Mouse (Mus musculus) heart, embryonic 11.5 days (tissue): ENCODE data around the gene Usp47. TPM values are rescaled to one million over a fixed set of nuclear protein-coding genes. Genes with fewer than 3 reads are reported as not detected.

Experiments used
- ATAC-seq: fragments of 200-750 bp; cut with Nextera tagmentation; replicated peaks from 2 replicates; pipeline ENCODE4 v1.8.0; 2017; ENCODE audit warnings: moderate library complexity; ENCODE audit not compliant: insufficient number of reproducible peaks, low FRiP score, low TSS enrichment
- H3K27ac ChIP-seq: fragments of 300-500 bp; sonication (generic); 2 replicates; pipeline ENCODE4 v1.5.1; 2014; ENCODE audit warnings: mild to moderate bottlenecking, low read depth, low read length
- H3K27me3 ChIP-seq: fragments of 300-500 bp; sonication (generic); 2 replicates; pipeline ENCODE4 v1.6.1; 2014; ENCODE audit warnings: mild to moderate bottlenecking, low read length, mixed read lengths; ENCODE audit not compliant: control insufficient read depth, insufficient read depth
- H3K36me3 ChIP-seq: fragments of 300-500 bp; sonication (generic); 2 replicates; pipeline ENCODE4 v1.6.1; 2014; ENCODE audit warnings: mild to moderate bottlenecking, low read length, moderate library complexity, mixed read lengths; ENCODE audit not compliant: control insufficient read depth, insufficient read depth
- H3K4me1 ChIP-seq: fragments of 300-500 bp; sonication (generic); 2 replicates; pipeline ENCODE4 v1.6.1; 2014; ENCODE audit warnings: low read length; ENCODE audit not compliant: control insufficient read depth, insufficient read depth
- H3K4me2 ChIP-seq: fragments of 300-500 bp; sonication (generic); 2 replicates; pipeline ENCODE4 v1.6.1; 2014; ENCODE audit warnings: mild to moderate bottlenecking, moderate library complexity
- H3K4me3 ChIP-seq: fragments of 300-500 bp; sonication (generic); 2 replicates; pipeline ENCODE4 v1.5.1; 2014; ENCODE audit warnings: low read depth, low read length
- H3K9ac ChIP-seq: fragments of 300-500 bp; sonication (generic); 2 replicates; pipeline ENCODE4 v1.6.1; 2014; ENCODE audit warnings: mild to moderate bottlenecking, low read depth, low read length, moderate library complexity
- H3K9me3 ChIP-seq: fragments of 300-500 bp; sonication (generic); replicated peaks from 2 replicates; pipeline ENCODE4 v1.6.1; 2016; ENCODE audit warnings: low read length; ENCODE audit not compliant: control insufficient read depth
- WGBS: fragments of 180-500 bp; shearing (Covaris S2); extraction: QIAGEN DNeasy Blood & Tissue Kit; methylation state at CpG from one replicate; pipeline ENCODE4 v1.1.7; 2014; ENCODE audit not compliant: insufficient replicate concordance; 5-methylcytosine and 5-hydroxymethylcytosine counted together
- polyA plus RNA-seq: library from polyadenylated mRNA; unstranded; fragments of >200 nt; fragmentation: Nextera tagmentation; extraction: Ambion mirVana; gene quantifications from 2 replicates; pipeline ENCODE4 v1.2.1, GENCODE M21; 2014

Usp47 gene
- polyA plus RNA-seq, 1 experiment from 2014 or later, result 76.5 TPM

DNA sequence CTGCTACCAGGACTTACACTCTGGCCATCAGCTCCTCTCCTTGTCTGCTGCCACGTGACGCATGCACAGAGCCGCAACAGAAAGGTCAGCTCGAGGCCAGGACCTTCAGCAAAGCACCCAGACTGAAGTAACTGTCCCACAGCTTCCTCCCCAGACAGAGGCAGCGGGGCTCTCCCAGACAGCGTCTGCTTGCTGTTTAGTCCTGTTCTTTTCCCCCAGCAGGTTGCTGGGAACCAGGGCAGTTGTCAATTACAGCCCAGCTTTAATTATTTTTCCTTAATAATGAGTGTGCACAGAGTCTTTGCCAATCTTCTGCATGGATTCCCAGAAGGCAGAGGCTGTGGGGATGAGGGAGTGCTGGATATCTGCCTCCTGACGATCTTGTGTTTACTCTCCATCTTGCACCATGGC, 119.8 kb downstream of the Usp47 start:
- Histone ChIP-seq H3K4me1 (peaks cover 26% of the 10 kb centered on the region), H3K27me3 (no peaks in the 10 kb centered on the region), H3K4me2 (no peak overlapping the region), H3K27ac (peak overlapping the region; percentile 50), H3K9ac (peak overlapping the region; percentile 34; the same call in 1 of the 2 replicates), H3K36me3 (0 out of 2 replicates have a peak, but pooled peaks cover 2% of the 10 kb centered on the region), H3K4me3 (no peak overlapping the region), H3K9me3 (no peaks in the 10 kb centered on the region)
- WGBS, result 20% methylated on average over 7 of the region's 7 CpGs
- ATAC-seq, result no peak

DNA sequence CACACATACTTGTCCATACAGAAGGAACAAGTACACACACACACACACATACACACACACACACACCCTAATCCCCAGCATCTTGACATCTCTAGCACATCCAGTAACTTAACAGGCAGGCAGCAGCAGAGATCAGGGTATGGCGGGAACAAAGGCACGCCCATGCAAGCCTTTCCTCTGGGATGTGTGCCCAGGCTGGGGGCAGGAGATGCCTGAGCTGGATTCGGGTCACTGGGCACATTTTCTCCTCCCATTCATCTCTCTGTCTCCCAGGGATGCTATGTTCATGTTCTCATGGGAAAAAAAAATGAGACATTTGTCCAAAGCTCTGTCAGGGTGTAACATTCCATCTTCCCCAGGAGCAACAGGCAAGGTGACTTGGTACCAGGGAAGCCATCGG, 120.7 kb downstream of the Usp47 start:
- WGBS, result 81% methylated on average over 4 of the region's 4 CpGs

DNA sequence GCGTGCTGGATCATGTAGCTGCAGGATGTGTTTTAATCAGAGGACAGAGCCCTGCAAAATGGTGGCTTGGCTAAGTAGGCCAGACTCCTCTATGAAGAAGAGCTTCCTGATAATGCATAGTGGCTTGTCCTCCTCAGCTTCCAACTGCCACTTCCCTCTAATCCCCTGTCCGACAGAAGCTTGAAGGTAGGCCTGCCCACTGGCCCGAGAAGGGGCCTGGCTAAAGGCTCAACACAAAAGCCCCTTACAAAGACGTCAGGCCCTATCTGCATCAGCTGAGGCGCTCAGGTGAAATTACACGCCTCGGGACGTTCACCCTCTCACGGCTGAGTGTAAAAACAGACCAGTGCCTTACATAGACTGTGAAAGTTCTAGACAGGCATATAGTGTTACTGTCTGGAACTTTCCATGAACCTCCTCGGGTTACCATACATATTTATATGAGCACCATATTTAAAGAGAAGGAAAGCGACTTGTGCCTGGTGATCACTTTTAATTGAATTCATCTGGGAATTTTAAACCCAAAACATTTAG, 121.4 kb downstream of the Usp47 start:
- Histone ChIP-seq H3K4me3 (no peak overlapping the region), H3K9ac (no peak overlapping the region), H3K4me2 (no peak overlapping the region), H3K36me3 (0 out of 2 replicates have a peak, but pooled peaks cover 2% of the 10 kb centered on the region), H3K27ac (peak overlapping the region; percentile 8; the same call in 1 of the 2 replicates), H3K9me3 (no peaks in the 10 kb centered on the region), H3K4me1 (peaks cover 23% of the 10 kb centered on the region), H3K27me3 (no peaks in the 10 kb centered on the region)
- WGBS, result 61% methylated on average over 11 of the region's 11 CpGs
- no peak for ATAC-seq

More for the DNA sequence above, 120.7 kb downstream of the Usp47 start:
- Histone ChIP-seq H3K9me3 (no peaks in the 10 kb centered on the region), H3K4me2 (no peak overlapping the region), H3K27me3 (no peaks in the 10 kb centered on the region), H3K9ac (no peak overlapping the region), H3K36me3 (0 out of 2 replicates have a peak, but pooled peaks cover 2% of the 10 kb centered on the region), H3K4me1 (peaks cover 24% of the 10 kb centered on the region), H3K4me3 (no peak overlapping the region), H3K27ac (no peak overlapping the region)
- ATAC-seq, result no peak

DNA sequence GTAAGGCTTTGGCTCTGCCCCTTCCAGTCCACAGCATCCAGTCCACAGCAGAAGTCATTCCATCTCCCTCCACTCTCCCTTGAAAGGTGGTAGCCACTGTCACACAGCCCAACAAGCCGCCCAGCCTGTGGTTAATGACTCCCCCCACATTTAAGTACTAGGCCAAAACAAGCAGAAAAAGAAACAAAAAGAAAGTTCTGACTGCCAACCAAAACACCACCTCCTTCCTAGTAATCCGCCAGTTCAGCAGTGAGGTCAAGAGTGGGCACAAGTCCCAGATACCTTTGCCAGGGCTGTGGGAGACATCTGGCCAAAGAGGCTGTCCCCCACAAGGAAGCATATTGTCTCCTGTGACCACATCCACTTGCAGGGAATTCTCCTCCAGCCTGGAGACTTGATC, 124.7 kb downstream of the Usp47 start:
- Histone ChIP-seq H3K27ac (no peak overlapping the region), H3K27me3 (no peaks in the 10 kb centered on the region), H3K36me3 (0 out of 2 replicates have a peak, but pooled peaks cover 2% of the 10 kb centered on the region), H3K9ac (no peak overlapping the region), H3K4me2 (no peak overlapping the region), H3K4me1 (peaks cover 27% of the 10 kb centered on the region), H3K4me3 (no peak overlapping the region), H3K9me3 (no peaks in the 10 kb centered on the region)
- ATAC-seq, result no peak
- WGBS, result 60% methylated on average over 2 of the region's 2 CpGs

DNA sequence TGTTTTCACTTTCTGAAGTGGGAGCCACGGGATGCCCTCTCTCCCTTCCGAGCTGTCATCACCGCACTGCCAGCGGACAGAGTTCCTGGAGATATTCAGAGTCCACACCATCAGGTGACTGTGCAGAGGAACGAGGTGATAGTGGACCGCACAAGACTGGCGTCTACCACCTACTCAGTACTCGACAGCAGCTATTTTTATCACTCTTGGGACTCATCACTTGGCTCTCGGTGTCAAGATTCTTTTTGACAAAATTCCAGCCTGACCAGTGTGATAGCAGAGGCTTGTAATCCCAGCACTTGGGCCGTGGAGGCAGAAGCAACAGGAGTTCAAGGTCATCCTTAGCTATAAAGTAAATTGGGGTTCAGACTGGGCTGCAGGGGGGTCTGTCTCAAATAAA, 125.8 kb downstream of the Usp47 start:
- H3K4me1 ChIP-seq, result peaks cover 27% of the 10 kb centered on the region
- no peak overlapping the region for H3K27ac ChIP-seq
- H3K9ac ChIP-seq, result no peak overlapping the region
- ATAC-seq, result no peak; the same call in 1 of the 2 replicates
- H3K27me3 ChIP-seq, result no peaks in the 10 kb centered on the region
- H3K36me3 ChIP-seq, result 0 out of 2 replicates have a peak, but pooled peaks cover 2% of the 10 kb centered on the region
- H3K9me3 ChIP-seq, result no peaks in the 10 kb centered on the region
- no peak overlapping the region for H3K4me3 ChIP-seq
- no peak overlapping the region for H3K4me2 ChIP-seq
- WGBS, result 54% methylated on average over 10 of the region's 10 CpGs

DNA sequence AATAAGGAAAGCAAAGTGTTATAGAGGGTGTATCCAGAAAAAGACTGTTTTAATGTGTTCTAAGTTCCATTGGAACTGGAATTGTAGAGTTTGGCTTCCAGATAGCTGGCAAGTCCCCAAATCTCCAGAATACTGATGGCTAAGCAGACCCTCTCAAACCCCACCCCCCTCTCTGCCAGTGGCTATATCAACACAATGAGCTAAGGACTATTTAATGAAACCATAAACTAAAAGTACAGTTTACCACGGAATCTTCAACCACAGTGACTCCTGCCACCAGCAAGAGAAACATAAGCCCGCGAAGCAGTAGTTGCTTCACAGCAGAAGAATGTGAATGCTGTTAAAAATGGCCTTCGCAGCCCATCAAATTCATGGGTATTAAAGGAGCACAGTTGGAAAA, 131.1 kb downstream of the Usp47 start:
- Histone ChIP-seq H3K9ac (no peak overlapping the region), H3K9me3 (no peaks in the 10 kb centered on the region), H3K4me1 (peaks cover 38% of the 10 kb centered on the region), H3K36me3 (no peaks in the 10 kb centered on the region), H3K27ac (no peak overlapping the region), H3K4me3 (no peak overlapping the region), H3K27me3 (no peaks in the 10 kb centered on the region), H3K4me2 (no peak overlapping the region)
- 86% methylated on average over 4 of the region's 4 CpGs for WGBS
- ATAC-seq, result no peak

DNA sequence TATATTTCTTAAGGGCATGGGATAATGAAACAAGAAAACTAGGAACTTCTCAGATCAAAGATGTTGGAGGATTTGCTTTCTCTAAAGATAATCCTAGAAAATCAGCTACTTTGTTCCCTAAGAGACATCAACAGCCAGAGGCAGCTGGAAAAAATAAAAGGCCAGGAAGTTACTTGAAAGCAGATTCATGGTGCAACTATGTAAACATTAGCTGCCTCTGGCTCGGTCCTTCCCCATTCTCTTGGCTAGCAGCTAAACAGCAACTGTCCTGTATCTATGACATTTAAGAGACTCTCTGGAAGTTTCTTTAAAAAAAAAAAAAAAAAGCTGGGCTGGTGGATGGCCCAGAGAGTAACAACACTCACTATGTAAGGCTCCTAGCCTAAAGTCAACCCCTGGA, 131.9 kb downstream of the Usp47 start:
- Histone ChIP-seq H3K4me1 (peaks cover 36% of the 10 kb centered on the region), H3K27me3 (no peaks in the 10 kb centered on the region), H3K27ac (no peak overlapping the region), H3K36me3 (no peaks in the 10 kb centered on the region), H3K9ac (no peak overlapping the region), H3K4me2 (peak overlapping the region; percentile 31; the same call in 1 of the 2 replicates), H3K4me3 (no peak overlapping the region), H3K9me3 (no peaks in the 10 kb centered on the region)
- WGBS, result 19% methylated on average over 1 of the region's 1 CpGs
- ATAC-seq, result no peak

DNA sequence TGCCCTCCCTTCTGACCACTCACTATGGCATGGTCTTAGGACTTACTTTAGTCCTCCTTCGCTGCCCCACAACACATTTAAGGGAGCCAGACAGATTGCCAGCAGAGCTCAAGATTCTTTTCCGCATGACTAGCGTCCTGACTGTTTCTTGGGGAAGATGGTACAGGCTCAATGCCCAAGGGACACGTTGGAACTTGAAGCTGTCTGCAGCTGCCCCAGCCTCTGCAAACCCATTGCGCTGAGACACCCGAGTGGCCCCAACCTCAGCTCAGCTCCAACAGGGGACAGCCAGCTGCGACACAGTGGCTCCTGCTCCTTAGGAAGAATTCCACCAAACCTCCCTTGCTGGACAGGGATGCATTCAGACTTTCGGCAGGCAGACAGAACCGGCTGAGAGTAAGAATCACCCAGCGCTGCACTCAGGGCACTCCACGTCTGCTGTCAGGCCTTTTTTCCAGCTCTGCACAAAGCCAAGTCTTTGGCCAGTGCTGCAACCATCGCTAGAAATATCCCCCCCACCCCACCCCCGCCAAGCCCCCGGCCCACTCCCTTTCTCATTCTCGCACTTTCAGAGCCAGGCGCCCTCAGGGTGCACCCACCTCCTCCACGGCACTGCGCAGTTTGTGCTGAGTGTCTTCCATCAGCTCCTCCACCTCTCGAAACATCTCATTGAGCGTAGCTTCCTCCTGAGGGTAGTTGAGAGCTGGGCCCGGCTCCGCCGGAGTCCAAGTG, 134.4 kb downstream of the Usp47 start:
- H3K27me3 ChIP-seq, result no peaks in the 10 kb centered on the region
- ATAC-seq, result peak; percentile 18; the same call in 1 of the 2 replicates
- peak overlapping the region; percentile 72 for H3K4me2 ChIP-seq
- no peaks in the 10 kb centered on the region for H3K36me3 ChIP-seq
- no peaks in the 10 kb centered on the region for H3K9me3 ChIP-seq
- WGBS, result 10% methylated on average over 23 of the region's 23 CpGs
- H3K27ac ChIP-seq, result peak overlapping the region; percentile 63
- peaks cover 33% of the 10 kb centered on the region for H3K4me1 ChIP-seq
- H3K4me3 ChIP-seq, result peak overlapping the region; percentile 64
- peak overlapping the region; percentile 78 for H3K9ac ChIP-seq
